Mouse (Mus musculus): ENCODE measurements around the gene Ifitm3. TPM values are rescaled to one million over a fixed set of nuclear protein-coding genes. Genes with fewer than 3 reads are reported as not detected.

Gene Ifitm3
- total RNA-seq, 1 experiment: 353 TPM

GRCm38 (mm10) chr7:141046931-141047580 lies 36.5 kb upstream of the Ifitm3 start:
- Histone ChIP-seq H3K27ac (ENCODE audit: insufficient read depth, low read depth, low read length, poor library complexity, severe bottlenecking) (peak overlapping the region; percentile 88), H3K4me3 (ENCODE audit: insufficient read depth in 1 of 2, low read depth in 1 of 2, low read length in 2 of 2, poor library complexity in 1 of 2, severe bottlenecking in 1 of 2) (peak overlapping the region; percentile 13 to 25; a peak in 2 of 4 replicates), H3K9ac (ENCODE audit: insufficient read depth, low read depth, low read length, poor library complexity, severe bottlenecking) (peak overlapping the region; percentile 49; the same call in 1 of the 2 replicates), H3K4me1 (ENCODE audit: control insufficient read depth in 2 of 2, insufficient read depth in 2 of 2, low read length in 2 of 2, poor library complexity in 1 of 2) (peaks cover 7 to 29% of the 10 kb centered on the region in 2 experiments), H3K36me3 (ENCODE audit: control insufficient read depth, insufficient read depth, low read length, poor library complexity, severe bottlenecking) (no peaks in the 10 kb centered on the region), H3K9me3 (ENCODE audit: control insufficient read depth, insufficient read depth, low read depth, low read length) (no peaks in the 10 kb centered on the region)
- in situ Hi-C loops (cut with MboI; ENCODE audit: low sequenced_read_pairs in 2 of 2, unreplicated experiment in 2 of 2): loop anchor here in 1 of 2 experiments (10.0 kb wide), 1 partner anchor 92 kb away; the partner anchor contains the start of genes Gm45717, Ifitm2 and Ifitm5
- TF ChIP-seq MAFK (IDR thresholded peaks at IDR 0.05; ENCODE audit: insufficient read depth, low read depth, low read length): no peak
- no peak for TF ChIP-seq ZNF384 (IDR thresholded peaks at IDR 0.05; ENCODE audit: low read depth, low read length)
- TF ChIP-seq HCFC1 (IDR thresholded peaks at IDR 0.05; ENCODE audit: borderline replicate concordance, insufficient read depth, low read length): no peak
- no peak for TF ChIP-seq CHD2 (IDR thresholded peaks at IDR 0.05; ENCODE audit: low read depth, low read length)
- no peak for TF ChIP-seq ZC3H11A (IDR thresholded peaks at IDR 0.05; ENCODE audit: borderline replicate concordance, low read depth, low read length)
- no peak for DNase-seq (ENCODE audit: low read depth, low spot score)

DNA sequence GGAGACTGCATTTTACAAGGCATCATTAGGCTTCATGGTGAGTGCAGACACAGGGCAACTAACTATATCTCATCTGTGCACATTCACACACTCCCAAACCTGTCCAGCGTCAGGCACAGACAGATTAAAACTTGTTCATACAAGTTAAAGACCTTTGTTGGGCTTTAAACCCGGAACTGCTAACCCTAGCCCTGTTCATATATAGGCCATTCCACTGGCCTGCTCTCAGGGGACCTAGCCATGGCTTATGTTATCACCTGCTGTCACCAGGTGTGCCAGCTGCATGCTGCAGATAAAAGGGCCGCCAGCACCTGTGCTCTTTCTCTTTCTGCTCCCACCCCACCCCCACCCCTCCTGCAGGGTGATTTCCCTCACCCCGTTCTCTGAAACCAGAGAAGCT lies 32.0 kb upstream of the Ifitm3 start:
- DNase-seq (ENCODE audit: low read depth, low spot score): no peak
- H3K27ac ChIP-seq (ENCODE audit: insufficient read depth, low read depth, low read length, poor library complexity, severe bottlenecking): no peak overlapping the region
- peaks cover 5 to 30% of the 10 kb centered on the region in 2 experiments; a peak in 3 of 4 replicates for H3K4me1 ChIP-seq (ENCODE audit: control insufficient read depth in 2 of 2, insufficient read depth in 2 of 2, low read length in 2 of 2, poor library complexity in 1 of 2)
- H3K9me3 ChIP-seq (ENCODE audit: control insufficient read depth, insufficient read depth, low read depth, low read length): no peaks in the 10 kb centered on the region
- in situ Hi-C loops (cut with MboI; ENCODE audit: low sequenced_read_pairs in 2 of 2, unreplicated experiment in 2 of 2): loop anchor here in 1 of 2 experiments (10.0 kb wide), 1 partner anchor 88 kb away; the partner anchor contains the start of genes Gm45717, Ifitm2 and Ifitm5
- no peak overlapping the region for H3K4me3 ChIP-seq (ENCODE audit: insufficient read depth in 1 of 2, low read depth in 1 of 2, low read length in 2 of 2, poor library complexity in 1 of 2, severe bottlenecking in 1 of 2)
- no peaks in the 10 kb centered on the region for H3K36me3 ChIP-seq (ENCODE audit: control insufficient read depth, insufficient read depth, low read length, poor library complexity, severe bottlenecking)
- no peak for TF ChIP-seq HCFC1 (IDR thresholded peaks at IDR 0.05; ENCODE audit: borderline replicate concordance, insufficient read depth, low read length)
- no peak for TF ChIP-seq CHD2 (IDR thresholded peaks at IDR 0.05; ENCODE audit: low read depth, low read length)
- no peak for TF ChIP-seq MAFK (IDR thresholded peaks at IDR 0.05; ENCODE audit: insufficient read depth, low read depth, low read length)
- TF ChIP-seq ZC3H11A (IDR thresholded peaks at IDR 0.05; ENCODE audit: borderline replicate concordance, low read depth, low read length): no peak
- no peak for TF ChIP-seq ZNF384 (IDR thresholded peaks at IDR 0.05; ENCODE audit: low read depth, low read length)
- H3K9ac ChIP-seq (ENCODE audit: insufficient read depth, low read depth, low read length, poor library complexity, severe bottlenecking): no peak overlapping the region

DNA sequence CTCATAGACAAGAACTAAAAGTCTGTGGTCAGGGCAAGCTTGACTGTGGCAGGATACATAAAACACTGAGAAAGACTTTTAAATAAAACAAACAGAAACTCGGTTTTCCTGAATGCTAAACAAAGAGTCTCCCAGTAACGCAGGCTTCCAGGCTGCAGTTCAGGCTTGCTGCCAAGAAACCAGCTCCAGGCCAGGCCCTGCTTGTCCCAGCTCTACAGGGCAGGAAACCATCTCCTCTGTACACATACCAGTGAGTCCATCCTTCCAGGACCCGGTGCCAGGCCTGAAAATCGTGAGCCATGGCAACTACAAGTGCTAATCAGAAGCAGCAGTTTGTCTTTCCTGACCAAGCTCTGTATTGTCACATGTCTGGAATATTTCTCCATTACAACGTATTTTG lies 31.1 kb upstream of the Ifitm3 start:
- DNase-seq (ENCODE audit: low read depth, low spot score): no peak
- H3K36me3 ChIP-seq (ENCODE audit: control insufficient read depth, insufficient read depth, low read length, poor library complexity, severe bottlenecking): no peaks in the 10 kb centered on the region

GRCm38 (mm10) chr7:141040867-141041606 lies 30.5 kb upstream of the Ifitm3 start:
- no peak for TF ChIP-seq ZNF384 (IDR thresholded peaks at IDR 0.05; ENCODE audit: low read depth, low read length)
- no peak for TF ChIP-seq MAFK (IDR thresholded peaks at IDR 0.05; ENCODE audit: insufficient read depth, low read depth, low read length)
- no peak for TF ChIP-seq CHD2 (IDR thresholded peaks at IDR 0.05; ENCODE audit: low read depth, low read length)
- no peak for TF ChIP-seq HCFC1 (IDR thresholded peaks at IDR 0.05; ENCODE audit: borderline replicate concordance, insufficient read depth, low read length)
- TF ChIP-seq ZC3H11A (IDR thresholded peaks at IDR 0.05; ENCODE audit: borderline replicate concordance, low read depth, low read length): no peak
- peak overlapping the region; percentile 26; the same call in 1 of the 2 replicates for H3K9ac ChIP-seq (ENCODE audit: insufficient read depth, low read depth, low read length, poor library complexity, severe bottlenecking)
- H3K4me1 ChIP-seq (ENCODE audit: control insufficient read depth in 2 of 2, insufficient read depth in 2 of 2, low read length in 2 of 2, poor library complexity in 1 of 2): peaks cover 5 to 20% of the 10 kb centered on the region in 2 experiments; a peak in 3 of 4 replicates
- H3K27ac ChIP-seq (ENCODE audit: insufficient read depth, low read depth, low read length, poor library complexity, severe bottlenecking): no peak overlapping the region
- H3K36me3 ChIP-seq (ENCODE audit: control insufficient read depth, insufficient read depth, low read length, poor library complexity, severe bottlenecking): no peaks in the 10 kb centered on the region
- no peak for DNase-seq (ENCODE audit: low read depth, low spot score)
- in situ Hi-C loops (cut with MboI; ENCODE audit: low sequenced_read_pairs in 2 of 2, unreplicated experiment in 2 of 2): loop anchor here in 1 of 2 experiments (10.0 kb wide), 1 partner anchor 86 kb away; the partner anchor contains the start of genes Gm45717, Ifitm2 and Ifitm5
- H3K9me3 ChIP-seq (ENCODE audit: control insufficient read depth, insufficient read depth, low read depth, low read length): no peaks in the 10 kb centered on the region
- H3K4me3 ChIP-seq (ENCODE audit: insufficient read depth in 1 of 2, low read depth in 1 of 2, low read length in 2 of 2, poor library complexity in 1 of 2, severe bottlenecking in 1 of 2): no peak overlapping the region

More for the DNA sequence above, 31.1 kb upstream of the Ifitm3 start:
- TF ChIP-seq MAFK (IDR thresholded peaks at IDR 0.05; ENCODE audit: insufficient read depth, low read depth, low read length) (no peak), ZNF384 (IDR thresholded peaks at IDR 0.05; ENCODE audit: low read depth, low read length) (no peak), CHD2 (IDR thresholded peaks at IDR 0.05; ENCODE audit: low read depth, low read length) (no peak), HCFC1 (IDR thresholded peaks at IDR 0.05; ENCODE audit: borderline replicate concordance, insufficient read depth, low read length) (no peak), ZC3H11A (IDR thresholded peaks at IDR 0.05; ENCODE audit: borderline replicate concordance, low read depth, low read length) (no peak)
- in situ Hi-C loops (cut with MboI; ENCODE audit: low sequenced_read_pairs in 2 of 2, unreplicated experiment in 2 of 2): loop anchor here in 1 of 2 experiments (10.0 kb wide), 1 partner anchor 87 kb away; the partner anchor contains the start of genes Gm45717, Ifitm2 and Ifitm5
- peaks cover 5 to 23% of the 10 kb centered on the region in 2 experiments; a peak in 3 of 4 replicates for H3K4me1 ChIP-seq (ENCODE audit: control insufficient read depth in 2 of 2, insufficient read depth in 2 of 2, low read length in 2 of 2, poor library complexity in 1 of 2)
- no peak overlapping the region for H3K27ac ChIP-seq (ENCODE audit: insufficient read depth, low read depth, low read length, poor library complexity, severe bottlenecking)
- no peak overlapping the region for H3K4me3 ChIP-seq (ENCODE audit: insufficient read depth in 1 of 2, low read depth in 1 of 2, low read length in 2 of 2, poor library complexity in 1 of 2, severe bottlenecking in 1 of 2)
- no peaks in the 10 kb centered on the region for H3K9me3 ChIP-seq (ENCODE audit: control insufficient read depth, insufficient read depth, low read depth, low read length)
- H3K9ac ChIP-seq (ENCODE audit: insufficient read depth, low read depth, low read length, poor library complexity, severe bottlenecking): no peak overlapping the region

All from ES-E14 (cell line).